Mouse (Mus musculus) stomach, embryonic 16.5 days (tissue): ENCODE data around the gene Gm12394. TPM values are rescaled to one million over a fixed set of nuclear protein-coding genes. Genes with fewer than 3 reads are reported as not detected.

ENCODE experiments used
- polyA plus RNA-seq: library from polyadenylated mRNA; unstranded; fragments of >200 nt; fragmentation: Nextera tagmentation; extraction: Ambion mirVana; gene quantifications from 2 replicates; pipeline ENCODE4 v1.2.1, GENCODE M21; 2015

The Gm12394 gene
- polyA plus RNA-seq, 1 experiment from 2014 or later: 0.15 TPM

Other genes starting within 250 kb of the Gm12394 start
- gene Gm10591, start 244.6 kb downstream of the Gm12394 start, polyA plus RNA-seq: not detected in 2 replicates
- 0.44 and 0.46 TPM in 2 replicates for gene Gm2564, start 227.1 kb downstream of the Gm12394 start, polyA plus RNA-seq
- gene Ccl27b, start 201.5 kb downstream of the Gm12394 start, polyA plus RNA-seq: not detected in 2 replicates
- gene Il11ra2, start 194.9 kb downstream of the Gm12394 start, polyA plus RNA-seq: not detected in 2 replicates
- 0.23 TPM in 1 of 2 replicates, not detected in the other for gene 4930578G10Rik, start 121.2 kb downstream of the Gm12394 start, polyA plus RNA-seq
- gene Ccl19, start 100.2 kb downstream of the Gm12394 start, polyA plus RNA-seq: not detected in 2 replicates
- gene Ccl21a, start 82.8 kb downstream of the Gm12394 start, polyA plus RNA-seq: 36.3 and 43.0 TPM in 2 replicates
- 0.04 TPM in 1 of 2 replicates, not detected in the other for gene Fam205a1, start 2.9 kb downstream of the Gm12394 start, polyA plus RNA-seq
- gene Fam205c, start 17.5 kb upstream of the Gm12394 start, polyA plus RNA-seq: 0.46 and 0.52 TPM in 2 replicates
- 2.2 and 2.5 TPM in 2 replicates for gene Phf24, start 59.9 kb upstream of the Gm12394 start, polyA plus RNA-seq
- 10.2 and 11.3 TPM in 2 replicates for gene Dnajb5, start 93.0 kb upstream of the Gm12394 start, polyA plus RNA-seq
- gene 1700022I11Rik, start 112.8 kb upstream of the Gm12394 start, polyA plus RNA-seq: 0.39 and 1.8 TPM in 2 replicates
- 480 and 497 TPM in 2 replicates for gene Vcp, start 143.7 kb upstream of the Gm12394 start, polyA plus RNA-seq
- gene Fancg, start 153.7 kb upstream of the Gm12394 start, polyA plus RNA-seq: 16.5 and 17.5 TPM in 2 replicates
- 22.9 and 24.7 TPM in 2 replicates for gene Pigo, start 169.0 kb upstream of the Gm12394 start, polyA plus RNA-seq
- gene Stoml2, start 174.9 kb upstream of the Gm12394 start, polyA plus RNA-seq: 263 and 272 TPM in 2 replicates
- 12.9 and 13.5 TPM in 2 replicates for gene Fam214b, start 189.4 kb upstream of the Gm12394 start, polyA plus RNA-seq
- 7.4 and 8.3 TPM in 2 replicates for gene Unc13b, start 202.2 kb upstream of the Gm12394 start, polyA plus RNA-seq